Mouse (Mus musculus) liver, adult 2 months (tissue): Measurements from ENCODE around the gene Irak2. TPM values are rescaled to one million over a fixed set of nuclear protein-coding genes. Genes with fewer than 3 reads are reported as not detected.

ENCODE experiments used
- DNase-seq: peaks from one replicate; pipeline ENCODE4 v3.0.0-alpha.2; 2011; ENCODE audit warnings: low read depth, low spot score; ENCODE audit errors: extremely low read depth
- H3K27ac ChIP-seq: fragments of 200-500 bp; replicated peaks from 2 replicates; pipeline ENCODE4 v1.5.1; 2012; ENCODE audit warnings: low read depth, mild to moderate bottlenecking, control low read depth, inconsistent platforms, low read length; ENCODE audit not compliant: insufficient read depth
- H3K27me3 ChIP-seq: fragments of 200-500 bp; 2 replicates; pipeline ENCODE4 v1.6.1; 2012; ENCODE audit warnings: mild to moderate bottlenecking, moderate library complexity, low read length, inconsistent platforms; ENCODE audit not compliant: control insufficient read depth, insufficient read depth
- H3K36me3 ChIP-seq: fragments of 200-500 bp; 2 replicates; pipeline ENCODE4 v1.6.1; 2012; ENCODE audit warnings: low read length, inconsistent platforms; ENCODE audit not compliant: control insufficient read depth, insufficient read depth
- H3K4me1 ChIP-seq: fragments of 200-500 bp; 2 replicates; pipeline ENCODE4 v1.6.1; 2011; ENCODE audit warnings: low read length; ENCODE audit not compliant: control insufficient read depth, insufficient read depth
- H3K4me3 ChIP-seq: fragments of 200-500 bp; 2 replicates; pipeline ENCODE4 v1.5.1; 2011; ENCODE audit warnings: low read depth, mild to moderate bottlenecking, control low read depth, low read length, moderate library complexity; ENCODE audit not compliant: insufficient read depth
- H3K79me2 ChIP-seq: fragments of 200-500 bp; 2 replicates; pipeline ENCODE4 v1.6.1; 2012; ENCODE audit warnings: inconsistent platforms, mild to moderate bottlenecking, low read length, moderate library complexity; ENCODE audit not compliant: control insufficient read depth, insufficient read depth
- H3K9ac ChIP-seq: fragments of 200-500 bp; 2 replicates; pipeline ENCODE4 v1.6.1; 2012; ENCODE audit warnings: low read depth, mild to moderate bottlenecking, control low read depth, inconsistent platforms, low read length
- CTCF ChIP-seq: fragments of 200-500 bp; IDR thresholded peaks from 2 replicates; pipeline ENCODE4 v1.5.1; 2011; ENCODE audit warnings: low read depth, low read length, control low read depth
- POLR2A ChIP-seq: fragments of 200-500 bp; IDR thresholded peaks from 2 replicates; pipeline ENCODE4 v1.6.1; 2011; ENCODE audit warnings: low read length, control low read depth; ENCODE audit not compliant: insufficient read depth; ENCODE audit errors: extremely low read depth
- WGBS: fragments of 180-500 bp; shearing (Covaris S2); methylation state at CpG from one replicate; pipeline ENCODE4 v1.1.7; 2018; 5-methylcytosine and 5-hydroxymethylcytosine counted together
- polyA plus RNA-seq: library from polyadenylated mRNA; depleted of rRNA; stranded (reverse); fragments of >200 nt; gene quantifications from 2 replicates; pipeline ENCODE4 v1.2.3, GENCODE M21; 2012; rRNA removed
- total RNA-seq: library from RNA; depleted of rRNA; stranded (reverse); fragments of >200 nt; gene quantifications from 2 replicates; pipeline ENCODE4 v1.2.3, GENCODE M21; 2014; rRNA removed

The Irak2 gene
- 18.2 and 20.7 TPM in 2 replicates for total RNA-seq
- polyA plus RNA-seq: 30.8 and 36.1 TPM in 2 replicates

DNA sequence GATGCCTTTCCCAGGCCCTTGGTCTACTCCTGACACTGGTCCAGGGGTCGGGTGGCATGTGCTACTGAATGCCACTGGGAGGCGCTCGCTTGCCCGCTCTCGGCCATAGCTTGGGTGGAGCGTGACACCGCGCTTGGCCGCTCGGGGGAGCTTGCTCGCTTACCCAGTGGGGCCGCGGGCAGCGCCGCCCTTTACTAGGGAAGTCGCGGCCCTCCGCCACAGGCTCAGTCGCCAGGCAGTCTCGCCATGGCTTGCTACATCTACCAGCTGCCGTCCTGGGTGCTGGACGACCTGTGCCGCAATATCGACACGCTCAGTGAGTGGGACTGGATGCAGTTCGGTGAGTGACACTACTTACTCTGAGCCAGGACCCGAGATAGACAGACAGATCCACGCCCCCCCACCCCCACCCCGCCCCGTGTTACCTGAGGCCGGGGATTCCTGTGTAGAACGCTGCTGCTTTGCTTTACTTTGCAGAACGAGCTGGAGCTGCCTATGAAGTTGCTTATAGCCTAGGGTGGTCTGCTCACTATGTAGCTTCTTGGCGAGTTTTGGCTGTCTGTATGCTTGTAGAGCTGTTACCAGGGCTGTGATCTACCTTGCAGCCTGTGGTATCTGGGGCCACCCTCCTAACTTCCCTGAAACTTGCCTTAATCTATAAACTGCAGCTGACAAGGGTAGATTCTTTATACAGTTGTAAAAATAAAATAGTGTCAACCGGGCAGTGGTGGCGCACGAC, at the start of gene Irak2:
Gene Irak2 (plus strand): TSS at position 166 of the 739 bp plus-strand sequence.
- H3K79me2 ChIP-seq: peaks cover 27% of the 10 kb centered on the region; the same call in 1 of the 2 replicates
- peaks cover 27% of the 10 kb centered on the region for H3K4me1 ChIP-seq
- WGBS: 2% methylated on average over 37 of the region's 37 CpGs
- H3K4me3 ChIP-seq: peak within 1 kb of the TSS; percentile 66
- peak; percentile 78 for DNase-seq
- H3K9ac ChIP-seq: peak within 1 kb of the TSS; percentile 76
- H3K27me3 ChIP-seq: no peaks in the 10 kb centered on the region
- H3K36me3 ChIP-seq: no peaks in the 10 kb centered on the region
- H3K27ac ChIP-seq: peak within 1 kb of the TSS; percentile 95
- TF ChIP-seq POLR2A (peak; percentile 89), CTCF (peak; percentile 98)

DNA sequence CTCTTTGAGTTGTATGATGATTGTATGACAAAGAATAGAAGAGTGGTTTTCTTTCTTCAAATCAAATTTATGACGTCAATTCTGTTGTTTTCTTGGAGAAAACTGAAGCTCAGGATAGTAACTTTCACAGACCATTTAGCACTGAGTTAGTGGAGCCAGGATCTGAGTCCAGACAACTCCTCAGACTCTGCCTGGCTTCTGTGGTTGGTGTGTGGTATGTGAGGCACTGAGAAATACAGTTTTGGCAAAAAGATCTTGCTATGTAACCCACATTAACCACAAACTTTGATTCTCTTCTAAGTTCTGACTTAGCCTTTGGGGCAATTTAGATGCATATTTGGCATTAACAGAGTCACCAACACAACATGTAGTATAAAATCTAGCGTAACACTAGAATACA, 45.6 kb upstream of the Irak2 start:
- Histone ChIP-seq H3K9ac (no peak overlapping the region), H3K4me1 (no peaks in the 10 kb centered on the region), H3K27ac (no peak overlapping the region), H3K36me3 (no peaks in the 10 kb centered on the region), H3K4me3 (no peak overlapping the region), H3K27me3 (no peaks in the 10 kb centered on the region), H3K79me2 (no peaks in the 10 kb centered on the region)
- DNase-seq: no peak
- TF ChIP-seq POLR2A: no peak
- no peak for TF ChIP-seq CTCF
- WGBS: 97% methylated on average over 2 of the region's 2 CpGs

- H3K27me3 ChIP-seq: no peaks in the 10 kb centered on the region
- H3K27ac ChIP-seq: no peak overlapping the region
- no peaks in the 10 kb centered on the region for H3K4me1 ChIP-seq
- H3K36me3 ChIP-seq: no peaks in the 10 kb centered on the region
- no peaks in the 10 kb centered on the region for H3K79me2 ChIP-seq
- no peak for TF ChIP-seq CTCF
- TF ChIP-seq POLR2A: no peak
- H3K9ac ChIP-seq: no peak overlapping the region
- DNase-seq: no peak
- no peak overlapping the region for H3K4me3 ChIP-seq
- 99% methylated on average over 4 of the region's 4 CpGs for WGBS
Measured at GRCm38 (mm10) chr6:113597945-113598344, 40.3 kb upstream of the Irak2 start.

DNA sequence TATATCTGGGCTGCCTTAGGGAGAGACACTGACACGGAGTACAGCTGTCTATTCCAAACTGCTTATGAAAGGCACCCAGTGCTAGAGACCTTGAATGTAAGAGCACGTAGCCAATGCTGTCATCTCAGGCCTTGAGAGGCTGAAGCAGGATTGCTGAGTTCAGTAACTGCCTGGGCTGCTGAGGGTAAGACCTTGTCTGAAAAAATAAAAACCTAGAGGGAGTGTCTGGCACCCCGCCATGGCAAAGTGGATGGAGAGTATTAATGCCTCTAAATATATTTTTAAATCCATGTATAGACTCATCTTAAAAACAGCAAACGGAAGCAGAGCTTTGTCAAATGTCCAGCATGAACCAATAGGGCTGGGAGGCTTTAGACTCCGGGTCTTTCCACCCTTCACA, 38.4 kb upstream of the Irak2 start:
- Histone ChIP-seq H3K27ac (no peak overlapping the region), H3K4me1 (no peaks in the 10 kb centered on the region), H3K27me3 (no peaks in the 10 kb centered on the region), H3K9ac (no peak overlapping the region), H3K36me3 (no peaks in the 10 kb centered on the region), H3K79me2 (0 out of 2 replicates have a peak, but pooled peaks cover under 1% of the 10 kb centered on the region), H3K4me3 (no peak overlapping the region)
- DNase-seq: no peak
- TF ChIP-seq CTCF (no peak), POLR2A (no peak)
- WGBS: 88% methylated on average over 5 of the region's 5 CpGs

GRCm38 (mm10) chr6:113600543-113601139, 37.6 kb upstream of the Irak2 start, which contains the start of gene Fancd2os:
TSS of gene Fancd2os (minus strand) at chr6:113600715.
- Histone ChIP-seq H3K36me3 (no peaks in the 10 kb centered on the region), H3K9ac (no peak within 1 kb of the TSS), H3K4me3 (no peak within 1 kb of the TSS), H3K79me2 (peaks cover 8% of the 10 kb centered on the region; the same call in 1 of the 2 replicates), H3K27me3 (no peaks in the 10 kb centered on the region), H3K4me1 (peaks cover 4% of the 10 kb centered on the region; the same call in 1 of the 2 replicates), H3K27ac (no peak within 1 kb of the TSS)
- 76% methylated on average over 23 of the region's 23 CpGs for WGBS
- no peak for DNase-seq
- no peak for TF ChIP-seq POLR2A
- no peak for TF ChIP-seq CTCF
